Mouse (Mus musculus) C2C12 (cell line): ENCODE results near the gene Wfdc2.

Experiments used
- CTCF ChIP-seq: IDR thresholded peaks from one replicate; pipeline ENCODE4 v1.5.1; 2011; ENCODE audit not compliant: control insufficient read depth, insufficient read depth, insufficient read length
- FOSL1 ChIP-seq: IDR thresholded peaks from one replicate; pipeline ENCODE4 v1.8.0; 2011; ENCODE audit warnings: mild to moderate bottlenecking, low read length; ENCODE audit not compliant: poor library complexity, insufficient read depth, severe bottlenecking
- MAX ChIP-seq: IDR thresholded peaks from one replicate; pipeline ENCODE4 v1.6.1; 2011; ENCODE audit warnings: mild to moderate bottlenecking, control low read depth

GRCm38 (mm10) chr2:164564346-164564745 is 2.1 kb downstream of the Wfdc2 start:
- TF ChIP-seq CTCF: no peak
- TF ChIP-seq FOSL1: no peak
- no peak for TF ChIP-seq MAX
